Mouse (Mus musculus) limb, embryonic 10.5 days (tissue): ENCODE measurements at regions not wholly inside any gene's neighbourhood (a gene's known extent, or its start where the extent isn't known, plus 50 kb on each side); places are given as distances from the start of the nearest gene placed in this dataset.

Source experiments
- DNase-seq: peaks from one replicate; pipeline ENCODE4 v3.0.0-alpha.2; 2017; ENCODE audit warnings: low spot score
- H3K27ac ChIP-seq: fragments of 300-500 bp; sonication (generic); 2 replicates; pipeline ENCODE4 v1.5.1; 2016; ENCODE audit warnings: mild to moderate bottlenecking
- H3K27me3 ChIP-seq: fragments of 300-500 bp; sonication (generic); 2 replicates; pipeline ENCODE4 v1.6.1; 2016; ENCODE audit warnings: low read depth, mild to moderate bottlenecking; ENCODE audit not compliant: poor library complexity, severe bottlenecking
- H3K36me3 ChIP-seq: fragments of 300-500 bp; sonication (generic); 2 replicates; pipeline ENCODE4 v1.6.1; 2016; ENCODE audit warnings: mild to moderate bottlenecking, moderate library complexity
- H3K4me1 ChIP-seq: fragments of 300-500 bp; sonication (generic); 2 replicates; pipeline ENCODE4 v1.6.1; 2016
- H3K4me3 ChIP-seq: fragments of 300-500 bp; sonication (generic); 2 replicates; pipeline ENCODE4 v1.5.1; 2016; ENCODE audit warnings: mild to moderate bottlenecking, moderate library complexity
- H3K9me3 ChIP-seq: fragments of 300-500 bp; sonication (generic); replicated peaks from 2 replicates; pipeline ENCODE4 v1.6.1; 2016; ENCODE audit warnings: mild to moderate bottlenecking
- WGBS: fragments of 180-500 bp; shearing (Covaris S2); methylation state at CpG from one replicate; pipeline ENCODE4 v1.1.7; 2016; 5-methylcytosine and 5-hydroxymethylcytosine counted together

DNA sequence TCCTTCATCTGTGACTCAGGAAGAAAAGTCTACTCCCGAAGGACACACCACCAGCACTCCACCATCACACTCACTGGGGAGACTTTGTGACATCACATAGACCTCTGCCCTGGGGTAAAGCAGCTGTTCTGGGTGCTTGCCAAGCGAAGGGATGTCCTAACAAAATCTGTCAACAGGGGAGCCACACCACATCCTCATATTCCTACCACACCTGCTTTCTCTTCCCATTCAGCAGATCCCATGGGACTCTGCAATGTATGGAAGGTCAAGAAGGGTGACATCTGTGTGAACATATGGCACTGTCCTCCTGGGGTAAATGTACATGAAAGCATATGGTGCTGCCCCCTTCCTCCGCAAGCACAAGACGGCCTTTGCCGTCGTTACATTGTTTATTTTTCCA, 375.5 kb downstream of the Etv1 start:
- Histone ChIP-seq H3K4me3 (no peak overlapping the region), H3K27ac (no peak overlapping the region), H3K4me1 (no peaks in the 10 kb centered on the region), H3K36me3 (no peaks in the 10 kb centered on the region), H3K27me3 (no peaks in the 10 kb centered on the region), H3K9me3 (no peaks in the 10 kb centered on the region)
- 77% methylated on average over 6 of the region's 6 CpGs for WGBS
- no peak for DNase-seq

DNA sequence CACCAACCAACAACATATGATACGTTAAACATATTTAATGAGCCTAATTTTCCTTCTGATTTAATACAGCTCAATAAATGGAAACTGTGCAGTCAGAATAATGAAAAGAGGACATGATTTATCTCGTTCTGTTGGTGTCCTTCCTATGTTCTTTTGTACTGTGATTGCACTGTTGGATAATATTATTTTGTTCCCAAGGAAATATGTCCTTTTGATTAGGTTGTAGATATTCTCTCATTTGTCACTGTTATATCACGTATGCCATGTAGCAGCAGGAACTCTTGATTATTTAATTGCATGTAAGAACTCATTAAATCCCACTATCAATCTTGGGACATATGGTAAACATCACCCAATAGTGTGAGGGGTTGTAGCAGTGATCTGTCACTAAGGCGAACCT, 397.8 kb downstream of the Etv1 start:
- WGBS, result 63% methylated on average over 4 of the region's 4 CpGs
- DNase-seq, result no peak
- Histone ChIP-seq H3K9me3 (no peaks in the 10 kb centered on the region), H3K36me3 (no peaks in the 10 kb centered on the region), H3K4me3 (no peak overlapping the region), H3K4me1 (no peaks in the 10 kb centered on the region), H3K27ac (no peak overlapping the region), H3K27me3 (no peaks in the 10 kb centered on the region)

DNA sequence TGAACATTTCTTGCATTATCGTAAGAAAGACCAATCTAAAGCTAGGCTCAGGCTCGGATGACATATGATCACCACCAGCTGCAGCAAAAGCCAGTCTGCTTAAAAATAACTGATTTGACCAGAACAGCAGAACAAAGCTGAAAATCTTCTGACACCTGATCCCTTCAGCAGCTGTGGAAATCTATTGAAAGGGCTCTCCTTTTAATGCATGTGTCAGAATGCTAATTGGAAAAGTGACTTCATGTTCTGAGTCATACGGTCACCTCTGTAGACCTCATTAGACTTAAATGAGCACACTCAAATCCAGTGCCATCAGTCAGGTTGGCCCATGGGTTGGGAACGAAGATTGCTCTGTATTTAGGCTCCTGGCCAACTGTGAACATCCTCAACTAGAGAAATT, 444.9 kb downstream of the Etv1 start:
- Histone ChIP-seq H3K9me3 (no peaks in the 10 kb centered on the region), H3K4me1 (no peaks in the 10 kb centered on the region), H3K36me3 (no peaks in the 10 kb centered on the region), H3K27ac (no peak overlapping the region), H3K4me3 (no peak overlapping the region), H3K27me3 (no peaks in the 10 kb centered on the region)
- no peak for DNase-seq
- WGBS, result 65% methylated on average over 4 of the region's 4 CpGs

DNA sequence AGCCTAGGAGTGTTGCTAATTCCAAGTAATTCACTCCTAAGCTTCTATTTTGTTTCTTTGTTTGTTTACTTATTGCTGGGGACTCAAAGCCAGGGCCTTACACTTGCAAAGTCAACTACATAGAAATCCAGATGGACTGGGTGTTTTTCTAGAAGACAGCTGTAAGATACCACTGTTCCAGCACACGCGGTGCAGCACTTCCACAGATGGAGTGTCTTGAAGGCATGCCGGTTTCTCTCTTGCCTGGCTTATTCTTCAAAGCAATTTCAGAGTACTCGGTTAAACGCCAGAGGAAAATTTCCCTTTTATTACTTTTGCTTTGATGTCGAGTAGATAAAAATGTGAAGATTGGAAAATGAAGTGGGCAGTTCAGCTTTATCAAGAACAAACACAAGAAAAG, 477.4 kb downstream of the Etv1 start:
- no peak for DNase-seq
- H3K4me1 ChIP-seq, result no peaks in the 10 kb centered on the region
- WGBS, result 82% methylated on average over 6 of the region's 6 CpGs

DNA sequence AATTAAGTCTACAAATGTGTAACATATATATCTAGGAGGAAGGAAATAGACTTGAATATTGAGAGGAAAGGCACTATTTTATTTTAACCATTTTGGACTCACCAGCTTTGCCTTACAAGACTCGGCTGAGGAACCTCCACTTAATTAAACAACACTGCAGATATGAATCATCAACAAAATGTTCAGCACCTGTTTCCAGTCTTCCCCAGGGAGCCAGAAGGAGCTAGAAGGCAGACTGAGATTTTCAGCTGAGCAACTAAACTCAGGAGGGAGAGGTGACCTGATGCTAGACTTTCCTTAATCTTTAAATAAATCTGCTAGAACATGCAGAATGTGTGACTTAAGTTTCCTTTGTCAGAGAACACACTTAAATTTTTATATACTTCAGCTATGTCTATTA, 478.4 kb downstream of the Etv1 start:
- no peak overlapping the region for H3K4me3 ChIP-seq
- no peaks in the 10 kb centered on the region for H3K36me3 ChIP-seq
- H3K4me1 ChIP-seq, result no peaks in the 10 kb centered on the region
- no peak for DNase-seq
- no peak overlapping the region for H3K27ac ChIP-seq
- 71% methylated on average over 1 of the region's 1 CpGs for WGBS
- no peaks in the 10 kb centered on the region for H3K27me3 ChIP-seq
- no peaks in the 10 kb centered on the region for H3K9me3 ChIP-seq

More for the DNA sequence above, 477.4 kb downstream of the Etv1 start:
- Histone ChIP-seq H3K27ac (no peak overlapping the region), H3K36me3 (no peaks in the 10 kb centered on the region), H3K27me3 (no peaks in the 10 kb centered on the region), H3K9me3 (no peaks in the 10 kb centered on the region), H3K4me3 (no peak overlapping the region)

DNA sequence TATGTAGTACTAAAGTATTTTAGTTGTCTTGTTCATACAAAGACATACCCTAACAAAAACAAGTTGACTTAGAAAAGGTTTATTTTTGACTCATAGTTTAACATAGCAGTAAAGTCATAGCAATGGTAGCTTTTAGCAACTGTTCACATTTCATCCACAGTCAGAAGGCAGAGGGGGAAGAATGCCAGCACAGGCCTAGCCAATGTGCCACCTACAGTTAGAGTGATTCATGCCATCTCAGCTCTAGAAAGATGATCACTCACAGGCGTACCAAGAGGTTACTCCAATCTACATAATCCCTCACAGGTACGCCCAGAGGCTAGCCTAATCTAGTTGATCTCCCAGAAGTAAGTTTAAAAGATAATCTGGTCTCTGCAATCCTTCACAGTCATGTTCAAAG, 510.5 kb downstream of the Etv1 start:
- Histone ChIP-seq H3K4me3 (no peak overlapping the region), H3K9me3 (no peaks in the 10 kb centered on the region), H3K36me3 (no peaks in the 10 kb centered on the region), H3K27me3 (no peaks in the 10 kb centered on the region), H3K4me1 (no peaks in the 10 kb centered on the region), H3K27ac (no peak overlapping the region)
- WGBS, result 80% methylated on average over 2 of the region's 2 CpGs
- DNase-seq, result no peak

DNA sequence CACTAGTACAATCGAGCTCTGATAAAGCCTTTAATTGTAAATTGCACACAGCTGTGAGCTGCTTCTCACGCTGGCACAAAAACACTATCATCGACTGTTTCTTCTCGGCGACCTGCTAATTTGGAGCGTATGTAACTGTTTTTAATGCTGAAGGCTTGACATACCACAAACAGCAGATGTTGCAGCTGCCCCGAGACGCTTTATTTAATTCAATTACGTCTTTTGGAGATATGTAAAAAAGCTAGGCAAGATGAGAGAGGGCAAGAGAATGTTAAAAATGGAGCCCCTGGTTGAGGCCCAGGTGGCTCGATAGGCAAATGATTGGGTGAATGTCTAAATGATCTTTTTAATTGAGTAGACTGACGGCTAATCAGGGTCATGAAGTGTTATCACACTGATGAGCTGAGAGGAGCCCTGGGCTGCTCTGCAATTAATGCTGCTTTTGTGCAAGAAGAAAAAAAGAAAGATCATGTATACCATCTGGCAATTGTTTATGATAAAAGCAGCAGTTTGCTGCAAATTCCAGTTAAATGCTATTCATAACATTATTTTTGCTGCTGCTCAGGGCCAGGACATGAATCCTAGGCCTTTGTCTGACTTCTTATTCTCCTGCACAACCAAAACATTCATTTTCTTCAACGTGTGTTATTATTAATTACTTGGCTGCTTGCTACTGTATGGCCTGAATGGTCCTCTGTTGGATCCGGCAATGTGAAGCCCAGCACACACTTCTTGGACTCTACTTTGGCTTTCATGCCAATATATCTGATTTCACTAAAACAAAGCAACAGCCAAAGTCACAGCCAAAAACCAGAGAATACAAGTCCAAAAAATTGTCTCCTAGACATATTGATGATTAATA, 522.4 kb downstream of the Etv1 start:
- WGBS, result 46% methylated on average over 13 of the region's 13 CpGs
- no peaks in the 10 kb centered on the region for H3K9me3 ChIP-seq
- peaks cover 6% of the 10 kb centered on the region; the same call in 1 of the 2 replicates for H3K4me1 ChIP-seq
- no peaks in the 10 kb centered on the region for H3K27me3 ChIP-seq
- H3K4me3 ChIP-seq, result no peak overlapping the region
- H3K27ac ChIP-seq, result no peak overlapping the region
- no peaks in the 10 kb centered on the region for H3K36me3 ChIP-seq
- DNase-seq, result no peak

DNA sequence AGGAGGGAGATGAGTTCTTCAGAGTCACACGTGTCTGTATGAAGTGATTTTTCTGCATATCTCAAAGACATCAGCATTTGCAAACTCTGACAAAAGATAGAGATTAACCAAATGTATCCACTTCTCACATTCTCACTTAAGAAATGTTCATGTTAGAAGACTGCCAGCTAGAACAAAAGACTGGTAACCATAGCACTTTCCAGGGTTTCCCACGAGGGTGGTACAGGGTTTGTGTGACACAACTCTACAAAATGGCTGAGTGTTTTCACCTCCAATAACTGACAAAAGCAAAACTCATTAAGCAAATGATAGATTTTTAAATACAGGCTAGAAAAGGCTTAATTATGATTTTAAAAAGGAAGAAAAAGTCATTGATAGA, 523.0 kb downstream of the Etv1 start:
- no peak overlapping the region for H3K27ac ChIP-seq
- no peaks in the 10 kb centered on the region for H3K9me3 ChIP-seq
- WGBS, result 76% methylated on average over 2 of the region's 2 CpGs
- no peak for DNase-seq
- H3K4me1 ChIP-seq, result peaks cover 6% of the 10 kb centered on the region; the same call in 1 of the 2 replicates
- no peaks in the 10 kb centered on the region for H3K27me3 ChIP-seq
- H3K36me3 ChIP-seq, result no peaks in the 10 kb centered on the region
- H3K4me3 ChIP-seq, result no peak overlapping the region

DNA sequence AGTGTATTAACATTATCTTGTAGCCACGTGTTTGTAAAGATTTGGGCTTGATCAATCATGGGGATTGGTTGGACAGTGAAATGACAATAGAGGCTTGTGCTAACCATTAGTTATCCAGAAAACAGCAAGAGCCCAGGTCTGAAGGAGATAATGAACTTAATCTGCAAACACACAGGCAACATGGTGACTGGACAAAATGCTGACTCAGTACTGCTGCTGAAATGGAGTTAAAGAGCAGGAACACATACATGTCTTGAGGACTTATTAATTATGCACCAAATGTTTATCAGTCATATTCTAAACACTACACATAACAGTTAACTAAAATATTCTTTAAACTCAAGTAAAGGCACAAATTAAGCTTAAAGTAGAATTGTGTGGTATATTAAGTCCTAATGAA, 528.6 kb downstream of the Etv1 start:
- no peaks in the 10 kb centered on the region for H3K4me1 ChIP-seq
- no peak overlapping the region for H3K27ac ChIP-seq
- no peaks in the 10 kb centered on the region for H3K27me3 ChIP-seq
- no peak for DNase-seq
- no peak overlapping the region for H3K4me3 ChIP-seq
- no peaks in the 10 kb centered on the region for H3K36me3 ChIP-seq
- H3K9me3 ChIP-seq, result no peaks in the 10 kb centered on the region
- 88% methylated on average over 1 of the region's 1 CpGs for WGBS

DNA sequence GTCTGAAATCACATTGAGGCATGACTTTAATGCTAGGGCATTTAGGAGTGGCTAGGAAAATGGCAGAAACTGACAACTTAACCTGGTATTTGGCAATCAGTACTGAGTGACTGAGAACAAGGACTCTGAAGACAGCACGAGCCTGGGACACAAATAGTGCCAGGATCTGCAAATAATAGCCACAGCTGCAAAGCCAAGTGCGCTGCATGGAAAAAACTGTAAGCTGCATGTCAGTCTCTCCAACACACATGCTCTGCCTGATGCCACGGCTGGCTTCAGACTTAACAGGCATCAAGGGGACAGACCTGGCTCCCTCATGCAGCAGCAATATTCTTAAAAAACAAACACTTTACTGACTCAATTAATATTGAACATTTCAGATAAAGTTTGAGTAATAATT, 530.7 kb downstream of the Etv1 start:
- DNase-seq, result no peak
- no peak overlapping the region for H3K4me3 ChIP-seq
- WGBS, result 91% methylated on average over 3 of the region's 3 CpGs
- H3K36me3 ChIP-seq, result no peaks in the 10 kb centered on the region
- H3K4me1 ChIP-seq, result no peaks in the 10 kb centered on the region
- H3K27me3 ChIP-seq, result no peaks in the 10 kb centered on the region
- no peak overlapping the region for H3K27ac ChIP-seq
- no peaks in the 10 kb centered on the region for H3K9me3 ChIP-seq

DNA sequence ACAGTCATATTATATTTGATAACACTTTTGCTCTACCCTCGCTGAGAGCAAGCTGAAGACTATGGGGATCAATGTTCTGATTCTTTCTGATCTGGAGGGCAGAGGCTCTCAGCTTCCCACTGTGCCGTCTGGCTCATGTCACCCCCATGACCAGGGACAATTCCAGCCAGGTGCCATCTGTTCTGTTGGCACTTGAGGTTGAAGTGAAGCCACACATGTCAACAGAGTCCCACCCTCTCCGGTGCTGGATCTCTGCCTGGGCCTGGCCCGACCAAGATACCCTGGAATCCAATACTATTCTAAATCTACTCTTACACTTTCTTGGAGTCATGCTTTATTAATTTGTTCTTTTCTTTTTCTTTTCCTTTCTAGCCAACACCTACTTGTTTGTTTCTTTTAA, 538.0 kb downstream of the Etv1 start:
- Histone ChIP-seq H3K9me3 (no peaks in the 10 kb centered on the region), H3K36me3 (no peaks in the 10 kb centered on the region), H3K4me1 (no peaks in the 10 kb centered on the region), H3K27ac (no peak overlapping the region), H3K27me3 (no peaks in the 10 kb centered on the region), H3K4me3 (no peak overlapping the region)
- WGBS, result 91% methylated on average over 4 of the region's 4 CpGs
- DNase-seq, result no peak

DNA sequence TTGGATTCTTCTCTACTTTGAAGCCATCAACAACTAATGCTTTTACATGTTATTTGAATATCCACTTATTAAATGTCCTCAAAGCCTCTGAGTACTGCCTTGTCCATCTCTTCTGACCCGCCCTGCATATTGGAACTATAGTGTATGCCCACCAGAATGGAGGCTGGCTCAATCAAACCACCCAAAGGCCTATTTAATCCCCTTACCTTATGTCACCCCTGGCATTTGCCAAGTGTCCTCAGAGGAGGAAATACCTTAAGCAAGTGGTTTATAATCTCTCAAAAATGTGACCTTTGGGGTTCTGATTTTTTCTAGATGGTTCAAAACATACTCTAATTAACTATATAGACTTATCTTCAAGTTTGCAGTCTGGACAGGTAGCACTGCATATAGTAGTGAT, 542.3 kb downstream of the Etv1 start:
- no peak overlapping the region for H3K4me3 ChIP-seq
- 90% methylated on average over 1 of the region's 1 CpGs for WGBS
- H3K9me3 ChIP-seq, result no peaks in the 10 kb centered on the region
- H3K27me3 ChIP-seq, result no peaks in the 10 kb centered on the region
- H3K36me3 ChIP-seq, result no peaks in the 10 kb centered on the region
- H3K4me1 ChIP-seq, result peaks cover 5% of the 10 kb centered on the region; the same call in 1 of the 2 replicates
- H3K27ac ChIP-seq, result no peak overlapping the region
- DNase-seq, result no peak

DNA sequence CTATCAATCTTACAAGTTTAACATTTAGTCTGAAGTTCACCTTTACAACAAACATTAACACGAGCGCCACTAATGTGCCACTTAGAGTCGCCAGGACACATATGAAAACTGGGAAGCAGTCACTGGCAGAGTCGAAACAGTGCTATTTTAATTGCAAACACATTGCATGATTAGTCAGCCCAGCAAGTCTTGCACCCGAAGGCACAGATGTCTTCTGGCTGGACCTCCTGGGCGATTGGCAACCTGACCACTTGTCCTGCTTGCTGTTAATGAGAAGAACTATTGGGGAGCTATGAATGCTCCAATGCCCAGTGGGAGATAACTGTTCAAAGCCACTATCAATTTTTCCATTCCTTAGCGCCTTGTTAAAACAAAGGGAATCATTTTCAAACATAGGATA, 547.0 kb downstream of the Etv1 start:
- H3K4me3 ChIP-seq, result no peak overlapping the region
- no peaks in the 10 kb centered on the region for H3K27me3 ChIP-seq
- no peaks in the 10 kb centered on the region for H3K9me3 ChIP-seq
- WGBS, result 52% methylated on average over 7 of the region's 7 CpGs
- H3K27ac ChIP-seq, result no peak overlapping the region
- no peaks in the 10 kb centered on the region for H3K36me3 ChIP-seq
- peak; percentile 33 for DNase-seq
- peaks cover 12% of the 10 kb centered on the region; the same call in 1 of the 2 replicates for H3K4me1 ChIP-seq
